Mouse (Mus musculus) lung, adult 2 months (tissue): Measurements from ENCODE around the gene Camkk2. TPM values are rescaled to one million over a fixed set of nuclear protein-coding genes. Genes with fewer than 3 reads are reported as not detected.
A peak's percentile ranks its signal among the peaks of the same experiment; 100 is the strongest.

Experiments used
- DNase-seq: peaks from one replicate; pipeline ENCODE4 v3.0.0; 2022
- H3K4me1 ChIP-seq: fragments of 200-500 bp; 2 replicates; pipeline ENCODE4 v1.6.1; 2011; ENCODE audit warnings: low read length; ENCODE audit not compliant: control insufficient read depth, insufficient read depth
- H3K4me3 ChIP-seq: fragments of 200-500 bp; replicated peaks from 2 replicates; pipeline ENCODE3; 2011; ENCODE audit warnings: low read depth, mild to moderate bottlenecking, control low read depth, low read length; ENCODE audit errors: extremely low read depth
- CTCF ChIP-seq: fragments of 200-500 bp; IDR thresholded peaks from 2 replicates; pipeline ENCODE4 v1.5.1; 2011; ENCODE audit warnings: mild to moderate bottlenecking, low read length, control low read depth; ENCODE audit not compliant: insufficient read depth
- POLR2A ChIP-seq: fragments of 200-500 bp; IDR thresholded peaks from 2 replicates; pipeline ENCODE4 v1.6.1; 2011; ENCODE audit warnings: low read depth, mild to moderate bottlenecking, control low read depth, low read length, borderline replicate concordance; ENCODE audit errors: extremely low read depth
- WGBS: fragments of 180-500 bp; shearing (Covaris S2); methylation state at CpG from one replicate; pipeline ENCODE4 v1.1.7; 2018; 5-methylcytosine and 5-hydroxymethylcytosine counted together
- polyA plus RNA-seq: library from polyadenylated mRNA; depleted of rRNA; stranded (reverse); fragments of >200 nt; gene quantifications from 2 replicates; pipeline ENCODE4 v1.2.3, GENCODE M21; 2012

Gene Camkk2
- polyA plus RNA-seq, 1 experiment = 33.3 TPM

DNA sequence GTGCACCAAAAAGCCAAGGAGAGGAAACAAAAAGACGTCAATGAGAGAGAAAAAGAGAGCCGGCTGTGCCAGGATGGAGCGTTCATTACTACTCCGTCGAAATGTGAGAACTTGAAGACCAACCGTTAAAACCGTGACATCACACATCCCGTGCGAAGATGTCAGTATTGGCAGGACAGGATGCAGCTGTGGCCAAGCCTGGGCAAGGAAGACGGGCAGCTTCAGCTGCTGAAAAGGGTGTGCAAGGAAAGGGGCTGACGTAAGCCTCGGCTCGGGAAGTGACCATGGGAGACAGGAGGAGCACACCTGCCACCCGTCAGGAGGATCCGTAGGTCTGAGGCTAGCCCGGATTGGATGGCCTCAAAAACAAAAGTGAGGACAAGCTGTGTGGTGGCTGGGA, 24.7 kb downstream of the Camkk2 start:
- H3K4me1 ChIP-seq = no peaks in the 10 kb centered on the region
- H3K4me3 ChIP-seq = no peak overlapping the region
- WGBS = 56% methylated on average over 16 of the region's 16 CpGs
- TF ChIP-seq CTCF (no peak), POLR2A (no peak)
- no peak for DNase-seq

DNA sequence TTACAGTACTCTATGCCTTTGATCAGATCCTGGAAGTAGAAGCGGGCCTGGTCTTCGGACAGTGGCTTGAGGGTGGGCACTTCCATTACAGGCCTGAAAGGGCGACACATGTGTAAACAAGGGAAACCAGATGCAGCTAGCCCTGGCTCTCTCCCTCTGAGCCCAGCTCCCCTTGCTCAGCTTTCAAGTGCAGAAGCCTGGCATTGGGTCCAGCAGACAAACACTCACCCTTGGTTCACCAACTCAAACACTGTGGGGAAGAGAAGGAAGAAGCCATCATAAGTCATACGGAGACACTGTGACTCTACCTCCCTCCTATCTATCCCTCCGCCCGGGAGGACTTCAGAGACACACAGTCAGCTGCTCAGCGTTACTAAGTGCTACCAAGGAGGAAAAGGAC, 31.3 kb downstream of the Camkk2 start:
- peak; percentile 52 for DNase-seq
- 75% methylated on average over 7 of the region's 7 CpGs for WGBS
- TF ChIP-seq CTCF = no peak
- no peak for TF ChIP-seq POLR2A
- Histone ChIP-seq H3K4me3 (no peak overlapping the region), H3K4me1 (no peaks in the 10 kb centered on the region)

DNA sequence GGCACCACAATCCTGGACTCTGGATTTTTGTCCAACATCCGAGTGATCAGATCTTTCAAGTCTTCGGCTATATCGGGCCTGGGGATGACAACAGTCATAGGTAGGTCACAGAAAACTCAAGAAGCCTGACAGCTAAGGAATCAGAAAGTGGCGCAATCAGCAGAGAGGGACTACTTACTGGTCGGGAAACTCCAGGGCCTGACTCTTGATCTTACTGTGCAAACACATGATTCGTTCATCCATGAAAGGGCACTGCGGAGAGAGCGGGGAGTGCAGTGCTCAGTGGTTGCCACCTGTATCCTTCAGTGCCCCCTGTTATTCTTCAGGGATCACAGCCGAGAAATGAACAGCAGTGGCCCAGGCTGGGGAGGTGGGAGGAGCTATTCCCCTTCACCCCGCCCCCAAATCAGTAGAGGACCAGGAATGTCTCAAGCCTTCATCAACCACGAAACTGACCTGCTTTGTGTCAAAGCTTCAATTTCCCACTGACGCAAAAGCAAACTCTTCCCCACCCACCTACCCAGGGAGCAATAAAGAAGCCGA, 35.3 kb downstream of the Camkk2 start:
- WGBS = 73% methylated on average over 13 of the region's 13 CpGs
- DNase-seq = peak; percentile 13
- H3K4me3 ChIP-seq = no peak overlapping the region
- no peaks in the 10 kb centered on the region for H3K4me1 ChIP-seq
- no peak for TF ChIP-seq CTCF
- no peak for TF ChIP-seq POLR2A

DNA sequence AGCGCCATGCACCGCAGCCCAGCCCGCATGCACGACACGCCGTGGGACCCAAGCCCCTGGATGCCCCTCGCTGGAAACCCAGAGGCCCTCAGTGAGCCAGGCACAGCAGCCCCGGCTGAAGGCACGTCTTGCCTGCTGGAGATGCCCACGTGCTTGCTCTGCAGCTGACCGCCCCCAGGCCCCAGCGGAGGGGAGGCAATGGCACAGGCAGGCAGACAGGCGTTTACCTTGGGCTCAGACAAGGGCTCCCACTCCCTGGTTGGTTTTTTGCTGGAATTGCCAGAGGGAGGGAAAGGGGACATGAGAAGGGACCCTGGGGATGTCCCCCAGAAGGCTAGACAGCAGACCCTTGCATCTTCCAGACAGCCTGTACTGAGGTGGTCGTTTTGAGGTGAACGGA, 42.4 kb downstream of the Camkk2 start:
- 91% methylated on average over 15 of the region's 15 CpGs for WGBS
- TF ChIP-seq CTCF = no peak
- no peak for TF ChIP-seq POLR2A
- no peak for DNase-seq
- Histone ChIP-seq H3K4me3 (no peak overlapping the region), H3K4me1 (peaks cover 5% of the 10 kb centered on the region; the same call in 1 of the 2 replicates)

DNA sequence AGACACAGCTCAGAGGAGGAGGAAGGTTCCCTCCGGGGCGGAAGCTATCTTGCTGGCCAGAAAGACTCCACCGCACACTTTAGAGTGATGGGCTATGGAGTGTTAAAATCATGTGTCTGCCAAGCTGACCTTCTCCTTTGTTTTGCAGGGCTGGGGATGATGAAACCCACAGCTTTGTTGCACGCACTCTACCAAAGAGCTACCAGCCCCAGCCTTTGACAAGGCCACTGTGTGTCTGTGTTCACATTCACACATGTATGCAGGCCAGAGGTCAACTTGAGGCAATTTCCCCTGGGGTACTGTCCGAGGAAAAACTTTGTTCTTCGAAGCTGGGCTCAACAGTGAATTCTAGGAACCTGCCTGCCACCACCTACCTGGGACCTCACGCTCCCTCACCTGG, 43.4 kb downstream of the Camkk2 start:
- TF ChIP-seq CTCF (no peak), POLR2A (no peak)
- DNase-seq = no peak
- Histone ChIP-seq H3K4me3 (no peak overlapping the region), H3K4me1 (peaks cover 5% of the 10 kb centered on the region; the same call in 1 of the 2 replicates)
- 86% methylated on average over 7 of the region's 7 CpGs for WGBS

DNA sequence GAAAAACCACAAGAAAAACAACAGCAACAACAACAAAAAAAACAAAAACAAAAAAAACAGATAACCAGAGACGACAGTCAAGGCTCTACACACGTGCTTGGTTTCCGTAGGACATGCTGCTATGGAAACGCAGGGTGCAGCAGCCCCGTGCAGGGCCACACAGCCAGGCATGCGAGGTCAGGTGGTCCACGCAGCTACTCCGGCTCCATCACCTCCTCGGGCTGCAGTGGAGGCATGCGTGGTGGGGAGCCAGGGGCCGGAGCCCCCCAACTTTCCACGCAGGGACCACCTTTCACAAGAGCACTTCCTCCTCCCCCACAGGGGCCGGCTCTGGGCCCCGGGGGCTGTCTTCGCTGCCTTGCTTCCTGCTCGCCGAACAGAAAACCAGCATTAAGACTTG, 45.3 kb downstream of the Camkk2 start:
- WGBS = 69% methylated on average over 17 of the region's 17 CpGs
- DNase-seq = no peak

DNA sequence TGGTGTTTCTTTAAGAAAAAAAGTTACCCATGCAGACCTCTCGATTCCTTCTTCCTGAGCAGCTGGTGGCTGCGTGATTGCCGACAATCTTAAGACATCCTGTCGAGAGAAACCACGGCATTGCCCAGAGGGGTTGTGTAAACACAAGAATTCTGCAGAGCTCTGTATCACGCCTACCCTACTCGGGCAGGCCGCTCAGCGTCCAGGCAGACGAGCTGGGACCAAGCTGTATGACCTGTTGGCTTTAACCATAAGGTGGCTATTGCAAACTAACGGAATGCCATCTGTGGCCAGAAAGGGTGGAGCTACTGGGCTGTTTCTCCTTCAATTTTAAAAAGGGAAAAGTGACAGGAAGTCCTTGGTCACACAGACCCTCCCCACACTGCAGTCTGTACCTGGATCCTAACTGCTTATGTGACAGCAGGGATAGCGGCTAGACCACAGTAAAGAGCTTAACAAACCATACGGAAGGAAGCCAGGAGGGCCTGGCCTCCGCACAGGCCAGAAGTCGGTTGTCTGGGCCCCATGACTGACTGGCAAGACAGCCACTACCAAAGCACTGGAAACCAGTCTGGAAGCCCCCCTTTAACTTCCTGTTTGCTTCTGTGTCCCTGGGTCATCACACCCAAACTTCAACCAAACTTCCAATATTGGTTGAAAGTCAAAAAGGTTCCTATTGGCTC, 47.1 kb downstream of the Camkk2 start:
- 15% methylated on average over 15 of the region's 15 CpGs for WGBS
- Histone ChIP-seq H3K4me3 (no peak overlapping the region), H3K4me1 (peaks cover 5% of the 10 kb centered on the region; the same call in 1 of the 2 replicates)
- DNase-seq = peak; percentile 29
- TF ChIP-seq CTCF = no peak
- no peak for TF ChIP-seq POLR2A

More for the DNA sequence above, 45.3 kb downstream of the Camkk2 start:
- no peak overlapping the region for H3K4me3 ChIP-seq
- peaks cover 5% of the 10 kb centered on the region; the same call in 1 of the 2 replicates for H3K4me1 ChIP-seq
- TF ChIP-seq POLR2A = no peak
- TF ChIP-seq CTCF = no peak

DNA sequence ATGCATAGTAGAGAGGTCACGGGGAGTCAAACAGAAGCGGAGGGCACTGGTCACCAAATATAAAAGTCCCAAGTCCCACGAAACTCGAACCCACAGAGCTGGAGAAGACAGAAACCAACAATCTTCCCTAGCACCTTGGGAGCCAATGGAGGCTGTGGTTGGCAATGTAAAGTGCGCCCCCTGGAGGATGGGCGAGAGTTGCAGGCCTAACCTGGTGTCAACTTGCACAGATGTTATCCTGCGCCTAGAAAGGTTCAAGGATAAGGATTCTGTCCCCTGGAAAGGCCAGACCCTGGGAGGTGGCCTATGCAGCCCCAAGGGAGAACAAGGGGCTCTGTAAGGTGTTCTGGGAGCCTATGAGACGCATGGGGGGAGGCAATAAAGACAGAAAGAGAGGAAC, 47.9 kb downstream of the Camkk2 start:
- TF ChIP-seq CTCF = peak; percentile 92
- no peak for TF ChIP-seq POLR2A
- no peak overlapping the region for H3K4me3 ChIP-seq
- peaks cover 5% of the 10 kb centered on the region; the same call in 1 of the 2 replicates for H3K4me1 ChIP-seq
- WGBS = 59% methylated on average over 8 of the region's 8 CpGs
- peak; percentile 78 for DNase-seq

DNA sequence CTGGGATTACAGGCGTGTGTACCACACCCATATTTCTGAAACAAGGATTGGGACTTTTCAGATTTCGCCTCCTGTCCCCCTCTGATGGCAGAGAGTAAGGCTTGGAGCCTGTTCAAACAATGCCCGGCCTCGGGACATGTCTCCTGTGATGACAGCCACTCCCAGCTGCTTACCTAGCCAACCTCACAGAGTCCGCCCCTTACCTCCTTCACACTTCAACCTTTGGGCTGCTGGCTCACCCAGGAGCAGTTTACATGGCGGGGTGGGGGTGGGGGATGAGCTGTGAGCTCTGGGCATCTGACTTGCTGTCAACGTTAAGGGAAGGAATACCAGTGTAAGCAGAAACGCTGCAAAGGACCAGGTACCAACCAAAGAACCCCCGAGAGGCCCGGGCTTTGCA, 48.4 kb downstream of the Camkk2 start:
- peaks cover 5% of the 10 kb centered on the region; the same call in 1 of the 2 replicates for H3K4me1 ChIP-seq
- H3K4me3 ChIP-seq = no peak overlapping the region
- TF ChIP-seq CTCF = no peak
- no peak for TF ChIP-seq POLR2A
- 77% methylated on average over 10 of the region's 10 CpGs for WGBS
- no peak for DNase-seq

DNA sequence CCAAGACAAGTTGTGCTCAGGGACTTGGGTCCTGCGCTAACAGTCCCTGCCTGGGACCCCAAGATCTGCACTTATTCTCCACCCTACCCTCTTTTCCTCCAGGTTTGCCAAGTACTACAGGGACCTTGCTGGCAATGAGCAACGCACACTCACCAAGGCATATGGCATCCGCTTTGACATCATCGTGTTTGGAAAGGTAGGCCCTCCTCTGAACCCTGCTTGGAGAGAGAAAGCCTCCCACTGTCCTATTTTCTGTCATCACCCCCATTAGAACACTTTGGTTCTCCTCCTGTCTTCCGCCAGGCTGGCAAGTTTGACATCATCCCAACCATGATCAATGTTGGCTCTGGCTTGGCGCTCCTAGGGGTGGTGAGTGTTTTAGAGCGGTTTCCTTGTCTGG, 52.1 kb downstream of the Camkk2 start:
- no peak for DNase-seq
- Histone ChIP-seq H3K4me3 (no peak overlapping the region), H3K4me1 (peaks cover 1% of the 10 kb centered on the region; the same call in 1 of the 2 replicates)
- TF ChIP-seq POLR2A = no peak
- no peak for TF ChIP-seq CTCF
- 91% methylated on average over 7 of the region's 7 CpGs for WGBS
